Mouse (Mus musculus): ENCODE results near the gene Tpcn1. TPM values are rescaled to one million over a fixed set of nuclear protein-coding genes. Genes with fewer than 3 reads are reported as not detected.

Gene Tpcn1
- total and polyA plus RNA-seq, 2 experiments = 7.6 to 51.9 TPM

- TF ChIP-seq CTCF (IDR thresholded peaks at IDR 0.05; ENCODE audit: low read depth, low read length) (no peak), POLR2A (IDR thresholded peaks at IDR 0.05; ENCODE audit: extremely low read depth, insufficient read depth, low read length) (no peak)
- WGBS = 71% methylated on average over 7 of the region's 7 CpGs
- H3K9ac ChIP-seq (ENCODE audit: low read depth, low read length) = peak overlapping the region; percentile 33
- peaks cover 39% of the 10 kb centered on the region for H3K4me1 ChIP-seq (ENCODE audit: control insufficient read depth, insufficient read depth, low read length)
- H3K79me2 ChIP-seq (ENCODE audit: control insufficient read depth, insufficient read depth, low read length) = peaks cover 11% of the 10 kb centered on the region
- peak overlapping the region; percentile 94 for H3K27ac ChIP-seq (replicated peaks; ENCODE audit: insufficient read depth, low read depth, low read length)
- peaks cover 8% of the 10 kb centered on the region; the same call in 1 of the 2 replicates for H3K36me3 ChIP-seq (ENCODE audit: control insufficient read depth, insufficient read depth, low read length)
- no peak for DNase-seq (ENCODE audit: extremely low read depth, low read depth, low spot score)
- H3K4me3 ChIP-seq (ENCODE audit: insufficient read depth, low read depth, low read length) = no peak overlapping the region
- H3K27me3 ChIP-seq (ENCODE audit: control insufficient read depth, insufficient read depth, low read length) = no peaks in the 10 kb centered on the region
Measured at GRCm38 (mm10) chr5:120515451-120515850, 73.0 kb downstream of the Tpcn1 start.

DNA sequence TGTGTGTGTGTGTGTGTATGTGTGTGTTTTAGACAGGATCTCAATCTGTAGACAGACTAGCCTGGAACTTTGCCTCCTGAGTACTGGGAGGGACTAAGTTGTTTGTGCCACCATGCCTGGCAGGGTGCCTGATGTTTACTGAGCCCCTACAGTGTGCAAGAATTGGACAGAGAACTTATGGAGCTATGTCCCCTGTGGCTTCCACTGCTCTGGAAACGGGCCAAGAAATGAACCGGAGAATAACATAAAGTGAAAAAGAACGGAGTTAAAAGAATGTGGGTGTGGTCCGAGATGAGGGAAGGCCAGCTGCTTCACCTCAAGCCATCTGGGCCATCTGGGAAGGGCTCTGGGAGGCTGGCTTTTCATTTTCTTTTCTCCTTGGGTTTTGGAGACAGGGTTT lies 73.7 kb downstream of the Tpcn1 start:
- WGBS = 4% methylated on average over 4 of the region's 4 CpGs
- Histone ChIP-seq H3K9ac (ENCODE audit: low read depth, low read length) (peak overlapping the region; percentile 33; the same call in 1 of the 2 replicates), H3K79me2 (ENCODE audit: control insufficient read depth, insufficient read depth, low read length) (peaks cover 11% of the 10 kb centered on the region), H3K4me1 (ENCODE audit: control insufficient read depth, insufficient read depth, low read length) (peaks cover 39% of the 10 kb centered on the region), H3K36me3 (ENCODE audit: control insufficient read depth, insufficient read depth, low read length) (peaks cover 2% of the 10 kb centered on the region; the same call in 1 of the 2 replicates), H3K27me3 (ENCODE audit: control insufficient read depth, insufficient read depth, low read length) (no peaks in the 10 kb centered on the region), H3K27ac (replicated peaks; ENCODE audit: insufficient read depth, low read depth, low read length) (peak overlapping the region; percentile 94), H3K4me3 (ENCODE audit: insufficient read depth, low read depth, low read length) (peak overlapping the region; percentile 4; the same call in 1 of the 2 replicates)
- no peak for DNase-seq (ENCODE audit: extremely low read depth, low read depth, low spot score)
- no peak for TF ChIP-seq CTCF (IDR thresholded peaks at IDR 0.05; ENCODE audit: low read depth, low read length)
- no peak for TF ChIP-seq POLR2A (IDR thresholded peaks at IDR 0.05; ENCODE audit: extremely low read depth, insufficient read depth, low read length)

DNA sequence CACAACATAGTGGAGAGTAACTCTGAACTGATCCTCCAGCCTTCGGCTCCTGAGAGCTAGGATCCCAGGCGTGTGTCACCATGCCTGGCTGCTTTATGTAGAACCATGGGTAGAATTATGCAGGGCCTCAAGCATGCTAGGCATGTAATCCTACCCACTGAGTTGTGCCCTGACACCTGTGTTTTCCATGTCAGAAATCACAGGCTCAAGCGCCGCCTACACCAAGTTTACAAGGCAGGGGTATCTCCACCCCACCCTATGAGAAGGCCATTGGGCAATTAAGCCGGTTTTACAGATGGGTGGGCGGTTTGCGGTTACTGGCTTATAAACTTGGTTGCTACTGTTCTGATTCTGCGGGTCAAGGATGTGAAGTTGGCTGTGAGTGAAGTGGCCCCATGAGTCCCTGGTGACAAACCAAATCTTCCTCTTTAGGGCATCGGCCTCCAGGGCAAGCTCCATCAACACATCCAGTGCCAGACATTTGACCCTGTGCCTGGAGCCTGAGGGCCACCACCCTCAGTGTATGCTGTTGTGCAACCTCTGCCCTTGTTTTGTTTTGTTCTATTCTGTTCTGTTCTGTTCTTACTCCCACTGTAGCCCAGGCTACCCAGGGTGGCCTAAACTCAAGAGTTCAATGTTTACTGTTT lies 74.3 kb downstream of the Tpcn1 start:
- H3K27me3 ChIP-seq (ENCODE audit: control insufficient read depth, insufficient read depth, low read length) = no peaks in the 10 kb centered on the region
- H3K27ac ChIP-seq (replicated peaks; ENCODE audit: insufficient read depth, low read depth, low read length) = peak overlapping the region; percentile 99
- peaks cover 11% of the 10 kb centered on the region for H3K79me2 ChIP-seq (ENCODE audit: control insufficient read depth, insufficient read depth, low read length)
- TF ChIP-seq CTCF (IDR thresholded peaks at IDR 0.05; ENCODE audit: low read depth, low read length) (no peak), POLR2A (IDR thresholded peaks at IDR 0.05; ENCODE audit: extremely low read depth, insufficient read depth, low read length) (no peak)
- H3K36me3 ChIP-seq (ENCODE audit: control insufficient read depth, insufficient read depth, low read length) = no peaks in the 10 kb centered on the region; the same call in 1 of the 2 replicates
- H3K4me3 ChIP-seq (ENCODE audit: insufficient read depth, low read depth, low read length) = no peak overlapping the region
- 17% methylated on average over 9 of the region's 9 CpGs for WGBS
- DNase-seq (ENCODE audit: extremely low read depth, low read depth, low spot score) = peak; percentile 98
- H3K9ac ChIP-seq (ENCODE audit: low read depth, low read length) = peak overlapping the region; percentile 32; the same call in 1 of the 2 replicates
- H3K4me1 ChIP-seq (ENCODE audit: control insufficient read depth, insufficient read depth, low read length) = peaks cover 39% of the 10 kb centered on the region

- peaks cover 39% of the 10 kb centered on the region for H3K4me1 ChIP-seq (ENCODE audit: control insufficient read depth, insufficient read depth, low read length)
- peak; percentile 49 for DNase-seq (ENCODE audit: extremely low read depth, low read depth, low spot score)
- H3K9ac ChIP-seq (ENCODE audit: low read depth, low read length) = peak overlapping the region; percentile 50
- H3K4me3 ChIP-seq (ENCODE audit: insufficient read depth, low read depth, low read length) = peak overlapping the region; percentile 38
- no peaks in the 10 kb centered on the region for H3K27me3 ChIP-seq (ENCODE audit: control insufficient read depth, insufficient read depth, low read length)
- H3K27ac ChIP-seq (replicated peaks; ENCODE audit: insufficient read depth, low read depth, low read length) = peak overlapping the region; percentile 99
- TF ChIP-seq POLR2A (IDR thresholded peaks at IDR 0.05; ENCODE audit: extremely low read depth, insufficient read depth, low read length) = no peak
- TF ChIP-seq CTCF (IDR thresholded peaks at IDR 0.05; ENCODE audit: low read depth, low read length) = no peak
- H3K79me2 ChIP-seq (ENCODE audit: control insufficient read depth, insufficient read depth, low read length) = peaks cover 11% of the 10 kb centered on the region
- 35% methylated on average over 15 of the region's 15 CpGs for WGBS
- no peaks in the 10 kb centered on the region for H3K36me3 ChIP-seq (ENCODE audit: control insufficient read depth, insufficient read depth, low read length)
Measured at GRCm38 (mm10) chr5:120512911-120513555, 75.4 kb downstream of the Tpcn1 start.

- WGBS = 2% methylated on average over 14 of the region's 14 CpGs
- Histone ChIP-seq H3K36me3 (ENCODE audit: control insufficient read depth, insufficient read depth, low read length) (no peaks in the 10 kb centered on the region), H3K9ac (ENCODE audit: low read depth, low read length) (peak overlapping the region; percentile 96), H3K27me3 (ENCODE audit: control insufficient read depth, insufficient read depth, low read length) (no peaks in the 10 kb centered on the region), H3K27ac (replicated peaks; ENCODE audit: insufficient read depth, low read depth, low read length) (peak overlapping the region; percentile 99), H3K4me1 (ENCODE audit: control insufficient read depth, insufficient read depth, low read length) (peaks cover 27% of the 10 kb centered on the region), H3K79me2 (ENCODE audit: control insufficient read depth, insufficient read depth, low read length) (peaks cover 3% of the 10 kb centered on the region; the same call in 1 of the 2 replicates), H3K4me3 (ENCODE audit: insufficient read depth, low read depth, low read length) (peak overlapping the region; percentile 96)
- TF ChIP-seq CTCF (IDR thresholded peaks at IDR 0.05; ENCODE audit: low read depth, low read length) = no peak
- no peak for TF ChIP-seq POLR2A (IDR thresholded peaks at IDR 0.05; ENCODE audit: extremely low read depth, insufficient read depth, low read length)
- peak; percentile 72 for DNase-seq (ENCODE audit: extremely low read depth, low read depth, low spot score)
Measured at GRCm38 (mm10) chr5:120511643-120512220, 76.7 kb downstream of the Tpcn1 start.
